Mouse (Mus musculus) embryonic facial prominence, embryonic 14.5 days (tissue): ENCODE results near the gene Gpr1. TPM values are rescaled to one million over a fixed set of nuclear protein-coding genes. Genes with fewer than 3 reads are reported as not detected.
"Not testable (repeated sequence)": the region's sequence is repeated elsewhere in the genome, so short reads cannot be mapped to it uniquely, and the experiment has no call there.

Source experiments
- ATAC-seq: fragments of 200-750 bp; cut with Nextera tagmentation; 2 replicates; pipeline ENCODE4 v1.8.0; 2017; ENCODE audit warnings: low read depth, moderate number of reproducible peaks, moderate TSS enrichment
- DNase-seq: peaks from one replicate; pipeline ENCODE4 v3.0.0-alpha.2; 2015; ENCODE audit warnings: low spot score
- H3K27ac ChIP-seq: fragments of 300-500 bp; sonication (generic); replicated peaks from 2 replicates; pipeline ENCODE4 v1.5.1; 2014; ENCODE audit warnings: low read depth, mild to moderate bottlenecking, low read length, moderate library complexity
- H3K27me3 ChIP-seq: fragments of 300-500 bp; sonication (generic); replicated peaks from 2 replicates; pipeline ENCODE4 v1.6.1; 2014; ENCODE audit warnings: low read length; ENCODE audit not compliant: control insufficient read depth, insufficient read depth
- H3K36me3 ChIP-seq: fragments of 300-500 bp; sonication (generic); 2 replicates; pipeline ENCODE4 v1.6.1; 2014; ENCODE audit warnings: low read length, mixed read lengths; ENCODE audit not compliant: control insufficient read depth, insufficient read depth
- H3K4me1 ChIP-seq: fragments of 300-500 bp; sonication (generic); 2 replicates; pipeline ENCODE4 v1.6.1; 2014; ENCODE audit warnings: antibody characterized with exemption, low read length; ENCODE audit not compliant: control insufficient read depth, insufficient read depth
- H3K4me2 ChIP-seq: fragments of 300-500 bp; sonication (generic); 2 replicates; pipeline ENCODE4 v1.6.1; 2014; ENCODE audit warnings: low read depth, mild to moderate bottlenecking, low read length, moderate library complexity, mixed read lengths
- H3K4me3 ChIP-seq: fragments of 300-500 bp; sonication (generic); 2 replicates; pipeline ENCODE4 v1.5.1; 2014; ENCODE audit warnings: low read depth, mild to moderate bottlenecking, low read length
- H3K9ac ChIP-seq: fragments of 300-500 bp; sonication (generic); 2 replicates; pipeline ENCODE4 v1.6.1; 2014; ENCODE audit warnings: low read depth, mild to moderate bottlenecking, low read length, moderate library complexity, mixed read lengths
- H3K9me3 ChIP-seq: fragments of 300-500 bp; sonication (generic); 2 replicates; pipeline ENCODE4 v1.6.1; 2016; ENCODE audit warnings: low read length; ENCODE audit not compliant: control insufficient read depth
- WGBS: fragments of 180-500 bp; shearing (Covaris S2); extraction: QIAGEN DNeasy Blood & Tissue Kit; methylation state at CpG from one replicate; pipeline ENCODE4 v1.1.7; 2014; 5-methylcytosine and 5-hydroxymethylcytosine counted together
- microRNA-seq: library from miRNA; unstranded; fragments of <30 nt; microRNA quantifications from one replicate; pipeline ENCODE4, GENCODE M21; 2016; ENCODE audit warnings: borderline number of aligned reads
- polyA plus RNA-seq: library from polyadenylated mRNA; unstranded; fragments of >200 nt; fragmentation: Nextera tagmentation; extraction: Ambion mirVana; gene quantifications from 2 replicates; pipeline ENCODE4 v1.2.1, GENCODE M21; 2014

Gene Gpr1
- polyA plus RNA-seq, 1 experiment from 2014 or later: 0.64 TPM

DNA sequence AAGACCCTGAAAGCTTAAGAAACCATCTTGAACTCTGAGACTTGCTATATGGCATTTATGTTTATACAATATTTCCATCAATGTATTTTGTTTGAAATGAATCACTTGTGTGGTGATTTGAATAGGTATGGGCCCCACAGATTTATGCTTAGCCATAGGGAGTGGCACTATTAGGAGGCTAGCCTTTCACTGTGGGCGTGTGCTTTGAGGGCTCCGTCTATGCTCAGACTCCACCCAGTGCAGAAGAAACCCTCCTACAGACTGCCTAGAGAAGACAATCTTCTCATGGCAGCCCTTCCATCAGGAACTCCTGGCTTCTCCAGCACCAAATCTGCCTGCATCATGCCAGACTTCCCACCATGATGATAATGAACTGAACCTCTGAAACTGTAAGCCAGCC is 45.7 kb downstream of the Gpr1 start:
- no peak overlapping the region for H3K4me3 ChIP-seq
- ATAC-seq (no peak), DNase-seq (no peak)
- no peaks in the 10 kb centered on the region for H3K9me3 ChIP-seq
- H3K27ac ChIP-seq: no peak overlapping the region
- peaks cover 74% of the 10 kb centered on the region for H3K36me3 ChIP-seq
- H3K9ac ChIP-seq: no peak overlapping the region
- no peaks in the 10 kb centered on the region for H3K27me3 ChIP-seq
- H3K4me2 ChIP-seq: no peak overlapping the region
- 89% methylated on average over 2 of the region's 2 CpGs for WGBS
- H3K4me1 ChIP-seq: no peaks in the 10 kb centered on the region

GRCm38 (mm10) chr1:63140231-63140630 is 74.1 kb downstream of the Gpr1 start:
- no peak overlapping the region for H3K27ac ChIP-seq
- H3K27me3 ChIP-seq: no peaks in the 10 kb centered on the region
- no peaks in the 10 kb centered on the region for H3K9me3 ChIP-seq
- no peak overlapping the region for H3K4me2 ChIP-seq
- 96% methylated on average over 13 of the region's 13 CpGs for WGBS
- DNase-seq (no peak), ATAC-seq (no peak)
- no peak overlapping the region for H3K4me3 ChIP-seq
- H3K9ac ChIP-seq: no peak overlapping the region
- H3K36me3 ChIP-seq: peaks cover 66% of the 10 kb centered on the region
- H3K4me1 ChIP-seq: no peaks in the 10 kb centered on the region

GRCm38 (mm10) chr1:63138586-63138985 is 75.8 kb downstream of the Gpr1 start:
- H3K4me1 ChIP-seq, H3K27ac ChIP-seq, H3K4me3 ChIP-seq, ATAC-seq, H3K27me3 ChIP-seq, H3K4me2 ChIP-seq, H3K9ac ChIP-seq, H3K9me3 ChIP-seq, DNase-seq: not testable (repeated sequence)
- 89% methylated on average over 1 of the region's 1 CpGs for WGBS
- peaks cover 49% of the 10 kb centered on the region for H3K36me3 ChIP-seq

- H3K9me3 ChIP-seq: no peaks in the 10 kb centered on the region
- DNase-seq (no peak), ATAC-seq (no peak)
- H3K4me1 ChIP-seq: no peaks in the 10 kb centered on the region
- H3K27ac ChIP-seq: no peak overlapping the region
- H3K27me3 ChIP-seq: no peaks in the 10 kb centered on the region
- WGBS: 86% methylated on average over 2 of the region's 2 CpGs
- no peak overlapping the region for H3K4me3 ChIP-seq
- H3K9ac ChIP-seq: no peak overlapping the region
- no peak overlapping the region for H3K4me2 ChIP-seq
- H3K36me3 ChIP-seq: peaks cover 43% of the 10 kb centered on the region
Measured at GRCm38 (mm10) chr1:63137971-63138370, 76.4 kb downstream of the Gpr1 start.

- H3K27ac ChIP-seq: no peak overlapping the region
- no peak for DNase-seq
Measured at GRCm38 (mm10) chr1:63134530-63134929, 79.8 kb downstream of the Gpr1 start.

More at GRCm38 (mm10) chr1:63134530-63134929, 79.8 kb downstream of the Gpr1 start:
- WGBS: 79% methylated on average over 3 of the region's 3 CpGs
- Histone ChIP-seq H3K9me3 (no peaks in the 10 kb centered on the region), H3K27me3 (no peaks in the 10 kb centered on the region), H3K4me1 (no peaks in the 10 kb centered on the region), H3K9ac (no peak overlapping the region), H3K4me3 (no peak overlapping the region), H3K36me3 (peaks cover 11% of the 10 kb centered on the region; the same call in 1 of the 2 replicates), H3K4me2 (no peak overlapping the region)
- no peak for ATAC-seq

Small RNA genes lying within 50 kb of the gene (microRNA-seq; reads per million reads assigned to microRNA genes)
- gene Gm24557: not detected
- gene Gm27512: not detected

Other genes with a start within 250 kb of the Gpr1 start
- 9.9 and 10.6 TPM in 2 replicates for gene Ino80d, start 99.9 kb downstream of the Gpr1 start, polyA plus RNA-seq
- 733 and 744 TPM in 2 replicates for gene Eef1b2, start 37.7 kb downstream of the Gpr1 start, polyA plus RNA-seq
- gene Ndufs1, start 37.7 kb downstream of the Gpr1 start, polyA plus RNA-seq: 122 and 131 TPM in 2 replicates
- 25.7 and 30.6 TPM in 2 replicates for gene Zdbf2, start 58.7 kb upstream of the Gpr1 start, polyA plus RNA-seq
- gene Adam23, start 231.3 kb upstream of the Gpr1 start, polyA plus RNA-seq: 8.7 and 9.3 TPM in 2 replicates